Mouse (Mus musculus): ENCODE data around the gene Vmn1r6.
A peak's percentile ranks its signal among the peaks of the same experiment; 100 is the strongest.
"Not testable (repeated sequence)": the region's sequence is repeated elsewhere in the genome, so short reads cannot be mapped to it uniquely, and the experiment has no call there.

The Vmn1r6 gene

DNA sequence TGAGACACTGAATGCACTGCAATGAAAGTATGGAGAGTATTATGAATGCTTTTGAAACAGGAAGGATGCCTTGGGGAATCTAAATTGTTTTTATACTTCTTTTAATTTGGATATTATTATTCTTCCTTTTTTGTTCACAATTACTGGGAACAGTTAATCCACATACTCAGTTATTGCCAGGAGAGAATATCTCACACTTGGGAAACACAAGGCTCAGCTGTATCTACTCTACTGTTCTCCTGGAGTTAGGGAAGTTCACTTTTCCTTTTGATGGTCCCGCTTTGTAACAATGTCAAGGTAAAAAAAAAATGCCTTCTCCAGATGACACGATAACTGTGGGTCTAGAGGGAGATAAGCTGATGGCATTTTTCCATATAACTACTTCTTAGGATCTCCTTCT lies at the start of gene Vmn1r6:
TSS of gene Vmn1r6 (plus strand) at position 301 of the 400 bp plus-strand sequence.
- DNase-seq = no peak

DNA sequence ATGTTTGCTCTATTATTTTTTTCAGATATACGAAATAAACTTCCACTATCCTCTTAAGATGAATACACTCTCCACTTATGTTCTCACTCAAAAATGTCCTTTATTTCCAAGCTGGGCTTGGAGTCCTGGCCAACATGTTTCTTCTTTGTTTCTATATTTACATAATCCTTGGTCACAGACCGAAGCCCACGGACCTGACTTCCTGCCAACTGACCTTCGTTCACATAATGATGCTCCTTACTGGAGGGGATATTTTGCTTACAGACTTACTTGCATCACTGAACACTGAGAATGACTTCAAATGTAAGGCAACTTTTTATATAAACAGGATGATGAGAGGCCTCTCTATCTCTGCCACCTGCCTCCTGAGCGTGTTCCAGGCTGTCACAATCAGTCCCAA lies 40.6 kb upstream of the Vmn1r6 start:
- DNase-seq = peak; percentile 75 to 88

DNA sequence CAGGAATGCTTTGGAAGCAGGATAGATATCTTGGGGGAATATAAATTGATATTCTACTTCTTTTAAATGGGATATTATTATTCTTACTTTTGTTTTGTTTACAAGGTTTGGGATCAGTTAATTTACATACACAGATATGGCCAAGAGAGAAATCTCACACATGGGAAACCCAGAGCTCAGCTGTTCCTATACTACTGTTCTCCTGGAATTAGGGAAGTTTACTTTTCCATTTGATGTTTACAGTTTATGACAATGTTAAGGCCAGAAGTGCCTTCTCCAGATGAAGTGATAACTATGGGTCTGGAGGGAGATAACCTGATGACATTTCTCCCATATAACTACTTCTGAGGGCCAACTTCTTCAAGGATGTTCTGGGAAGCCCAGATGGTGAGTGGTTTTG lies 27.1 kb upstream of the Vmn1r6 start, which contains the start of gene Vmn1r5:
TSS of gene Vmn1r5 (plus strand) at position 301 of the 400 bp plus-strand sequence.
- no peak for DNase-seq

DNA sequence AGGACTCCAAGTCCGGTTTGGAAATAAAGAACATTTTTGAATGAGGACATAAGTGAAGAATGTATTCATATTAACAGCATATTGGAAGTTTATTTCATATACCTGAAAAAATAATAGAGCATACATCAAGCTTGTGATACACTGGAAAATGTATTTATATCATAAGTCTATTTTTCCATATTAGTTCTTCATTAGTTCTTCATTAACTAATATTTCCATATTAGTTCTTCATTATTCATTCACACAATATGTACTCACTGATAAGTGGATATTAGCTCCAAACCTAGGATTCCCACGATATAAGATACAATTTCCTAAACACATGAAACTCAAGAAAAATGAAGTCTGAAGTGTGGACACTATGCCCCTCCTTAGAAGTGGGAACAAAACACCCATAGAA lies 28.2 kb downstream of the Vmn1r6 start, which contains the start of gene Vmn1r7:
TSS of gene Vmn1r7 (minus strand) at position 101 of the 400 bp plus-strand sequence.
- DNase-seq = not testable (repeated sequence)

DNA sequence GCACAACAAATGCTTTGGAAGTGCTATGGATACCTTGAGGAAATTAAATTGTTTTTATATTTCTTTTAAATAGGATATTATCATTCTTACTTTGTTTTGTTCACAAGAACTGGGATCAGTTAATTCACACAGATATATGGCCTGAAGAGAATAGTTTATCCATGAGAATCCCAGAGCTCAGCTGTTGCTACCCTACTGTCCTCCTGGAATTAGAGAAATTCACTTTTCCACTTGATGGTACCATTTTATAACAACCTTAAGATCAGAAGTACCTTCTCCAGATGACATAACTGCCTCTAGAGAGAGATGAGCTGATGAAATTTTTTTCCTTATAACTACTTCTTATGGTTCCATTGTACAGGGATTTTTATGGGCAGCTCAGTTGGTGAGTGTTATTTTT lies 34.9 kb downstream of the Vmn1r6 start, which contains the start of gene Vmn1r8:
TSS of gene Vmn1r8 (plus strand) at position 301 of the 400 bp plus-strand sequence.
- DNase-seq = no peak

DNA sequence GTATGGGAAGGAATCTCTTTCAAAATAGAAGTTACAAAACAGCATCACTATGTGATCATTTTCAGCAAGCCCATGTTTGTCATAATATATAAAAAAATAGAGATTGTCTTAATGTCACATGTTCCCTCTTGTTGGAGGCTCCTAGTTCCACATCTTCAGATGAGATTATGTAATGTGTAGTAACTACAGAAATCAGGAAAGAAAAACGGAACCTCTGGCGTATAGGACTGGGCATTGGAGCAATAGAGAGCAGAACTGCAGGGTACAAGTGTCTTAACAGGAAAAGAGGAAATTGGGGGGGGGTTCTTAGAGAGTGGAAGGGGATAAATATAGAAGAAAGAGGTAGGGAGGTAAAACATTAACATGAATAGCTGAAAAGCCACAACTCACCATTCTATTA lies 37.6 kb downstream of the Vmn1r6 start:
- no peak for DNase-seq

Data from kidney, postnatal 25 days (tissue).